Mouse (Mus musculus) midbrain, postnatal 0 days (tissue): ENCODE measurements around the gene Usp22. TPM values are rescaled to one million over a fixed set of nuclear protein-coding genes. Genes with fewer than 3 reads are reported as not detected.

Experiments
- ATAC-seq: fragments of 200-750 bp; cut with Nextera tagmentation; 2 replicates; pipeline ENCODE4 v1.8.0; 2017; ENCODE audit warnings: moderate number of reproducible peaks, mild to moderate bottlenecking, moderate TSS enrichment, moderate library complexity; ENCODE audit not compliant: low FRiP score
- DNase-seq: peaks from one replicate; pipeline ENCODE4 v3.0.0-alpha.2; 2015; ENCODE audit warnings: low spot score
- H3K27ac ChIP-seq: fragments of 300-500 bp; sonication (generic); 2 replicates; pipeline ENCODE4 v1.5.1; 2014; ENCODE audit warnings: low read depth, mild to moderate bottlenecking, low read length, mixed read lengths
- H3K27me3 ChIP-seq: fragments of 300-500 bp; sonication (generic); 2 replicates; pipeline ENCODE4 v1.6.1; 2014; ENCODE audit warnings: low read length, control low read depth, mixed read lengths; ENCODE audit not compliant: insufficient read depth
- H3K36me3 ChIP-seq: fragments of 300-500 bp; sonication (generic); 2 replicates; pipeline ENCODE4 v1.6.1; 2014; ENCODE audit warnings: low read length, control low read depth, mixed read lengths; ENCODE audit not compliant: insufficient read depth
- H3K4me1 ChIP-seq: fragments of 300-500 bp; sonication (generic); 2 replicates; pipeline ENCODE4 v1.6.1; 2014; ENCODE audit warnings: mild to moderate bottlenecking, control low read depth, antibody characterized with exemption, low read length, mixed read lengths; ENCODE audit not compliant: insufficient read depth
- H3K4me2 ChIP-seq: fragments of 300-500 bp; sonication (generic); 2 replicates; pipeline ENCODE4 v1.6.1; 2014; ENCODE audit warnings: low read depth, mild to moderate bottlenecking, low read length, mixed read lengths; ENCODE audit not compliant: poor library complexity, severe bottlenecking
- H3K4me3 ChIP-seq: fragments of 300-500 bp; sonication (generic); 2 replicates; pipeline ENCODE4 v1.5.1; 2014; ENCODE audit warnings: low read depth, mild to moderate bottlenecking, low read length, moderate library complexity
- H3K9ac ChIP-seq: fragments of 300-500 bp; sonication (generic); replicated peaks from 2 replicates; pipeline ENCODE4 v1.6.1; 2014; ENCODE audit warnings: mild to moderate bottlenecking, low read length, moderate library complexity, mixed read lengths; ENCODE audit not compliant: poor library complexity, severe bottlenecking
- H3K9me3 ChIP-seq: fragments of 300-500 bp; sonication (generic); 2 replicates; pipeline ENCODE4 v1.6.1; 2016; ENCODE audit warnings: low read length, control low read depth
- CTCF ChIP-seq: IDR thresholded peaks from 2 replicates; pipeline ENCODE4 v1.5.1; 2016; ENCODE audit warnings: antibody characterized with exemption, mild to moderate bottlenecking
- WGBS: fragments of 180-500 bp; shearing (Covaris S2); extraction: QIAGEN DNeasy Blood & Tissue Kit; methylation state at CpG from one replicate; pipeline ENCODE4 v1.1.7; 2014; 5-methylcytosine and 5-hydroxymethylcytosine counted together
- polyA plus RNA-seq: library from polyadenylated mRNA; unstranded; fragments of >200 nt; fragmentation: Nextera tagmentation; extraction: Ambion mirVana; gene quantifications from 2 replicates; pipeline ENCODE4 v1.2.1, GENCODE M21; 2015
- total RNA-seq: library from RNA; depleted of rRNA; stranded (reverse); fragments of >200 nt; gene quantifications from 2 replicates; pipeline ENCODE4 v1.2.3, GENCODE M21; 2014

Gene Usp22
- total and polyA plus RNA-seq, 2 experiments from 2014 or later: 355 to 637 TPM

DNA sequence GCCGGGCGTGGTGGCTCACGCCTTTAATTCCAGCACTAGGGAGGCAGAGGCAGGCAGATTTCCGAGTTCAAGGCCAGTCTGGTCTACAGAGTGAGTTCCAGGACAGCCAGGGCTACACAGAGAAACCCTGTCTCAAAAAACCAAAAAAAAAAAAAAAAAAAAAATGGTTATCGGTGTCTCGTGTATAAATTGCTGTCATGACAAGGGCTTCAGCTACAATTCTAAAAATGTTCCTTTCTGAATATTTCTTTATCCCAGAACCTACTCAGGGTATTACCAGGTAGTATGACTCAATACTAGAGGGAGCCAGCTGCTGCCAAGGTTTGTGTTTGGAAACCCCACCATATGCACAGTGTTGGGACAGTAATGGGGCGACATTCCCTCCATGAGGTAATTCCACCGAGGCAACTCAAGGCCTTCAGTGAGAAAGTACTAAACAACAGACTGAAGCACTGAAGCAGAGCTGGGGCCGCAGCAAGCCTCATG is 52.5 kb downstream of the Usp22 start:
- 88% methylated on average over 9 of the region's 9 CpGs for WGBS
- H3K27me3 ChIP-seq: no peaks in the 10 kb centered on the region
- DNase-seq (no peak), ATAC-seq (no peak)
- no peaks in the 10 kb centered on the region for H3K36me3 ChIP-seq
- no peak overlapping the region for H3K9ac ChIP-seq
- H3K4me3 ChIP-seq: no peak overlapping the region
- H3K27ac ChIP-seq: no peak overlapping the region
- H3K9me3 ChIP-seq: no peaks in the 10 kb centered on the region
- no peak overlapping the region for H3K4me2 ChIP-seq
- no peaks in the 10 kb centered on the region for H3K4me1 ChIP-seq
- TF ChIP-seq CTCF: no peak

DNA sequence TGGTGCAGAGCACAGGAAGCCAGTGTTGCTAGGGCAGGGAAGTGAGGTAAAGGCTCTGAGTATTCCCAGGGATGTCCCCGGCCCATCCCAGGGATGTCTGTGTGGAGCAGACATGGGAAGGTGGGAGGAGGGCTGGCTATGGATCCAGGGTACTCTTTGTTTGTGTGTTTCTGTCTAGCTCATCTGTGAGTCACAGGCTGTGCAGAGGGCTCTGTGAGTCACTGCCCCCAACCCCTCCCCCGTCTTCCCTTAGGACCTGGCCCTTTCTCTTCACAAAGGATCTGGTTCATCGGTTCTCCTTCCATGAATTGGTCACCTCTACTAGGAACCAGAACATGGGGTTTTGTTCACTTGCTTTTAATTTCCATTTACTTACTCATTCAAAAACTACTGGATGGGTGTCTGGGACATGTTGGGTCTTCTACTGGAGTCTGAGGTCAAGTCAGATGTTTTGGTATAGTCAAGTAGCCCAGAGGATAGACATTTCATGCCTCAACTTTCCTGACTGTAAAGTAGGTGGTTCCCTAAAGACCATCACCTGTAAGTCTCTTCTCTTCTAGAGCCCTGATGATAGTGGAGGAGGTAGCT is 54.8 kb downstream of the Usp22 start:
- Histone ChIP-seq H3K4me3 (no peak overlapping the region), H3K9me3 (no peaks in the 10 kb centered on the region), H3K4me1 (no peaks in the 10 kb centered on the region), H3K36me3 (no peaks in the 10 kb centered on the region), H3K27me3 (no peaks in the 10 kb centered on the region), H3K4me2 (no peak overlapping the region), H3K27ac (no peak overlapping the region), H3K9ac (no peak overlapping the region)
- ATAC-seq (no peak), DNase-seq (no peak)
- WGBS: 80% methylated on average over 3 of the region's 3 CpGs
- no peak for TF ChIP-seq CTCF

DNA sequence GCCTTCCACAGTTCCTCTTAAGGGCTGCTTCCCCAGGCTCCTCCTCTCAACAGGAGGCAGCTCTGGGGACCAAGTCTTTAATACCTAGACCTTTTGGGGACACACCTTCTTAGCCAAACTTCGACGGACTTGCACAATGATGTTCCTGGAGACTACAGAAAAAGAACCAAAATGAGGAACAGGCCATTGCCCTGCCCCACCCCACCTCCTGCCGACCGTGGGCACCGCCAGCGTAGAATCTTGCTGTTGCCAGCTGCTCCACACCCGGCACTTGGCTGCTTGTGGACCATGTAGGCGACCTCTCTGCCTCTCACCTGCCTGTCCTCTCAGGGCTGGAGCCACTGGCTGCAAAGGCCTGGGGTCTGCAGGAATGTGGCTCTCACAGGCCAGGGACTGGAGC is 58.6 kb downstream of the Usp22 start:
- no peak overlapping the region for H3K4me3 ChIP-seq

DNA sequence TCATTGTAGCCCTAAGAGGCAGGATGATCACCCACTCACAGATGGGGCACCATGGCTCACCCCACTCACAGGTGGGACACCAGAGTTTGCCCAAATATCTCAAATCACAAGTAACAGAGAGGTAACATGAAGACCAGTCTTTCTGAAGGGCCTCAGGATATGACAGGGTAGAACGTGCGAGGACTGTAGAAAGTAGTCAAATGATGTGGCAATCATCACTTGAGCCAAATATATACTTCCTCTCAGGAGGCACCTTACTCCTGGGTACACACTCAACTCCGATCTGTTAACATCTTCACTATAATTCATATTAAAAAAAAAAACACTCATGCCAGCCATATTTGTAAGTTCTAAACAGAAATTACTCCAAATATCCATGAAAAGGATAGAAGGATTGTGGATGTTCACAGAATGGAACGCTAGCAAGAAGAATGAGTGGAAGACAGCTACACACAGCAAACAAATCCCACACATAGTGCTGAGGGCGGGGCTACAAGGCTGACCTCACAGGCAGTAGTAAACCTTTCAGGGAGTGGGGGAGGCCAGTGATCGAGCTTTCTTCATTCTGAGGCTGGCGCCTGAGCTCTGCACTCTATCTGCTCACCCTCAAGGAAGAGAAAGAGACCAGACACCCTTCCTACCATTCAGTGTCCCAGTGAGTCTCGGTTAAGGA is 62.4 kb downstream of the Usp22 start:
- no peak for TF ChIP-seq CTCF
- no peak overlapping the region for H3K4me2 ChIP-seq
- ATAC-seq (no peak), DNase-seq (no peak)
- H3K9ac ChIP-seq: no peak overlapping the region
- H3K36me3 ChIP-seq: no peaks in the 10 kb centered on the region
- H3K4me1 ChIP-seq: no peaks in the 10 kb centered on the region
- H3K4me3 ChIP-seq: no peak overlapping the region
- H3K9me3 ChIP-seq: no peaks in the 10 kb centered on the region
- no peaks in the 10 kb centered on the region for H3K27me3 ChIP-seq
- WGBS: 85% methylated on average over 8 of the region's 8 CpGs
- H3K27ac ChIP-seq: no peak overlapping the region

More for the DNA sequence above, 58.6 kb downstream of the Usp22 start:
- Histone ChIP-seq H3K9ac (no peak overlapping the region), H3K36me3 (no peaks in the 10 kb centered on the region), H3K27ac (no peak overlapping the region), H3K4me1 (no peaks in the 10 kb centered on the region), H3K4me2 (no peak overlapping the region), H3K27me3 (no peaks in the 10 kb centered on the region), H3K9me3 (no peaks in the 10 kb centered on the region)
- no peak for TF ChIP-seq CTCF
- ATAC-seq: no peak
- WGBS: 65% methylated on average over 8 of the region's 8 CpGs
- DNase-seq: no peak

DNA sequence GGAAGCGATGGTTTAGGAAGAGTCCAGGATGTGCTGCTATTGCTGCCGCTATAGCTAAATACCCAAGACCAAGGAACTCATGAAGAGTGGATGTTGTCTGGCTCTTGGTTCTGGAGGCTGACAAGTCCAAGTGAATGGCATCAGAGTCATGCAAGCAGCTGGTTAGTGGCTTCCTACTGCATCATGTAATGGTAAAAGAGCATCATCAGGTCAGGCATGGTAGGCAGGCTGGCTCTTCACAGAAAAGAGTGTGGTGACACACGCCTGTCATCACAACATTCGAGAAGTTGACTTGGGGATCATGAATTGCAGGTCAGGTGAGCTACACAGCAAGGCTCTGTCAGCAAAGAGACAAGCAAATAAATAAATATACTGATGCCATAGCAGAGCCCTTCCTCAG is 63.4 kb downstream of the Usp22 start:
- Histone ChIP-seq H3K9ac (no peak overlapping the region), H3K36me3 (no peaks in the 10 kb centered on the region), H3K27me3 (no peaks in the 10 kb centered on the region), H3K4me3 (no peak overlapping the region), H3K9me3 (no peaks in the 10 kb centered on the region), H3K4me1 (no peaks in the 10 kb centered on the region), H3K27ac (no peak overlapping the region), H3K4me2 (no peak overlapping the region)
- DNase-seq: no peak
- no peak for TF ChIP-seq CTCF
- 94% methylated on average over 4 of the region's 4 CpGs for WGBS
- ATAC-seq: no peak

DNA sequence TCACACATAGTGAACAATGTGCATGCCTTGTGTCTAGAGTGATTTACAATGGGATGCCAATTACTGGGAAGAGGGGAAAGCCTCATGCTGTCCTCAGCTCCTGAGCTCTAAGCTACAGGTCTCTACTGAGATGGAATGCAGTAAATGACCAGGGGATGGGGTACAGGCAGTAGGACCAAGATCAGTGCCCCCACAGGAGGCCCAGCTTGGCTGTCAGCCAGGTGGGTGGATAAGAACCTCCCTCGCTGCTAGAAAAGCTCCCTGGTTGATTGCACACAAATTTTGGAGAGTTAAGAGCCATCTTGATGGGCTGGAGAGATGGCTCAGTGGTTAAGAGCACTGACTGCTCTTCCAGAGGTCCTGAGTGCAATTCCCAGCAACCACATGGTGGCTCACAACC is 63.9 kb downstream of the Usp22 start:
- Histone ChIP-seq H3K4me3 (no peak overlapping the region), H3K9me3 (no peaks in the 10 kb centered on the region), H3K27ac (no peak overlapping the region), H3K36me3 (no peaks in the 10 kb centered on the region), H3K9ac (no peak overlapping the region), H3K4me1 (no peaks in the 10 kb centered on the region), H3K4me2 (no peak overlapping the region), H3K27me3 (no peaks in the 10 kb centered on the region)
- no peak for TF ChIP-seq CTCF
- DNase-seq (no peak), ATAC-seq (no peak)
- WGBS: 30% methylated on average over 1 of the region's 1 CpGs
